ENCODE assay signal across 14 mouse cellular contexts in the genomic region with DNA sequence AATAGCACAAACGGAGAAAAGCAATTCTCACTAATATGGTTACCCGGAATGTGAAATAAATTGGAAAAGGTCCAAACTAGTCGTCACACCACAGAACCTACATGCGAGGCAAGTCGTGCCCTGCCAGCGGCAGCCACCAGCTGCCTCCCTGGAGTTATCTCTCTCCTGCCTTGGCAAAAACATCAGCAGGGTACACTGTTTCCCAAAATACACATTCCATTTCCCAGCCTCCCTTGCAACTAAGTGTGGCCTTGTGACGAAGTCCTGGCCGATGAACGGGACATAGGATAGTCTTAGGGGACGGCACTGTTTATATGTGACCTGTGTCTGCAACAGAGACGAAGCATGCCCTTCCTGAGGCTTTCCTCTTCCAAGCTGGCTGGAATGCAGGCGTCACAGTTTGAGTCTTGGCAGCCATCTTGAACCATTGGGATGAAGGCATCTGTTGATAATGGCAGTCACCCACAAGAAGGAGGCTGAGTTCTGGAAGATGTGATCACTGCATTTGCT.
DNase-seq lines count a peak whose midpoint lies in the region; ATAC-seq and TF ChIP-seq lines count a peak whose summit lies in the region.
"Had no signal": no experiment of that assay in that cellular context is flagged by ENCODE, and none has a peak within 500 bp of the region (broad histone marks: within the 10 kb centered on the region; RNA-seq: fewer than 3 reads in every experiment).

No protein-coding gene starts in this region.

- H3K4me1 ChIP-seq in heart, embryonic 12.5 days (replicated peaks) = peaks cover 11% of the 10 kb centered on the region
- H3K4me1 ChIP-seq in E14TG2a.4 (replicated peaks; ENCODE audit: low read depth, low read length) = peaks cover 36% of the 10 kb centered on the region

- H3K9ac ChIP-seq in heart, embryonic 12.5 days = no peak overlapping the region
- H3K9ac ChIP-seq: limb, embryonic 15.5 days had no signal

- H3K27me3 ChIP-seq in heart, embryonic 12.5 days (replicated peaks) = peaks cover 18% of the 10 kb centered on the region
- H3K27me3 ChIP-seq in E14TG2a.4 (ENCODE audit: insufficient read depth, low read length) = peaks cover 4% of the 10 kb centered on the region; the same call in 1 of the 2 replicates
- H3K27me3 ChIP-seq: limb, embryonic 15.5 days had no signal

- TF ChIP-seq CTCF in E14TG2a.4 (conservative IDR thresholded peaks at IDR 0.05; ENCODE audit: low read length) = no peak

- peak; percentile 95 for DNase-seq in heart, adult 11 months
- DNase-seq in cerebellum, adult 11-12 months = peak; percentile 75
- peak; percentile 43 to 57 for DNase-seq in heart, adult 9 months (ENCODE audit: low spot score in 2 of 2)
- DNase-seq in spleen, postnatal 14 days (ENCODE audit: low spot score in 2 of 2) = no peak
- no peak for DNase-seq in adrenal gland, postnatal 10 days
- DNase-seq in urinary bladder, postnatal 10 days (ENCODE audit: low spot score) = no peak
- DNase-seq: adrenal gland, postnatal 25 days; thymus, adult 18-20 months had no signal

- H3K27ac ChIP-seq in heart, embryonic 12.5 days (ENCODE audit: poor library complexity, severe bottlenecking) = no peak overlapping the region
- H3K27ac ChIP-seq: kidney, postnatal 0 days; limb, embryonic 15.5 days; midbrain, embryonic 10.5 days had no signal

- H3K4me3 ChIP-seq in heart, embryonic 12.5 days = no peak overlapping the region
- peak overlapping the region; percentile 56 for H3K4me3 ChIP-seq in E14TG2a.4 (replicated peaks; ENCODE audit: low read length)
- H3K4me3 ChIP-seq: erythroblast, embryonic 14.5 days; limb, embryonic 15.5 days; midbrain, embryonic 10.5 days had no signal

- no peak overlapping the region for H3K4me2 ChIP-seq in heart, embryonic 12.5 days
- H3K4me2 ChIP-seq: limb, embryonic 15.5 days had no signal

- peaks cover 10% of the 10 kb centered on the region for H3K9me3 ChIP-seq in heart, embryonic 12.5 days (replicated peaks)
- no peaks in the 10 kb centered on the region for H3K9me3 ChIP-seq in E14TG2a.4 (ENCODE audit: low read length)
- H3K9me3 ChIP-seq: limb, embryonic 15.5 days had no signal

- no peak for ATAC-seq in heart, embryonic 12.5 days (ENCODE audit: insufficient number of reproducible peaks, low FRiP score)

- WGBS in heart, embryonic 12.5 days = 70% methylated on average over 12 of the region's 12 CpGs

- H3K36me3 ChIP-seq in heart, embryonic 12.5 days = no peaks in the 10 kb centered on the region
- no peaks in the 10 kb centered on the region for H3K36me3 ChIP-seq in E14TG2a.4 (ENCODE audit: insufficient read depth, low read length)
- H3K36me3 ChIP-seq: limb, embryonic 15.5 days; midbrain, embryonic 10.5 days had no signal

Comparison
In these comparisons a context has a peak if more than half of its experiments do, and no peak if none do; other contexts are left out.
1. DNase-seq: peak in heart, adult 11 months (single experiment), cerebellum, adult 11-12 months (single experiment) and heart, adult 9 months (2 of 2); none in spleen, postnatal 14 days (0 of 2), adrenal gland, postnatal 10 days (single experiment) and urinary bladder, postnatal 10 days (single experiment).